Mouse (Mus musculus): Measurements from ENCODE around the gene Cgnl1.

DNA sequence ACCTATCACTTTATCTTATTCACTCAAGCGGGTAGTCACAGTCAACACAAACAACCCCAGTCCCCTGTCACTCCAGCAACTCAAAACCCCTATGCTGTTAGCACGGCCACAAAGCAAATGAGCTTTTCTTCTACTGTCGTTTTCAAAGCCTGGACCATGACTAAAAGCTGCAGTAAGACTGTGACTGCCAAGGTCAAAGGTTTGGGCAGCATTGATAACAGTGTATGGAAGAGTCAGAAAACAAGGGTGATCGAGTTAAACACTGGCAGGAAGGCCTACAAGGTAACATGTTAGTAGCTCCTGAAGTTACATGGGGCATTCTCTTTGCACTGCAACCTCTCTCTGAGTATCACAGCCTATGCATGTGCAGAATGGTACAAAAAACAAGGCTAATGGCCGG, 111.7 kb downstream of the Cgnl1 start:
- no peak for TF ChIP-seq POLR2A (IDR thresholded peaks at IDR 0.05; ENCODE audit: extremely low read depth, insufficient read depth, low read length)
- TF ChIP-seq CTCF (IDR thresholded peaks at IDR 0.05; ENCODE audit: low read depth, low read length), result no peak
